Mouse (Mus musculus) ES-E14 (cell line): Measurements from ENCODE around the gene Cebpb.

Experiments used
- CHD2 ChIP-seq: IDR thresholded peaks from 2 replicates; pipeline ENCODE4 v1.6.1; 2014; ENCODE audit warnings: mild to moderate bottlenecking, low read depth, low read length, inconsistent platforms
- ZC3H11A ChIP-seq: IDR thresholded peaks from 2 replicates; pipeline ENCODE4 v1.6.1; 2012; ENCODE audit warnings: low read depth, mild to moderate bottlenecking, inconsistent platforms, low read length, borderline replicate concordance
- ZNF384 ChIP-seq: IDR thresholded peaks from 2 replicates; pipeline ENCODE4 v1.6.1; 2012; ENCODE audit warnings: low read depth, low read length, inconsistent platforms

- no peak for TF ChIP-seq ZNF384
- no peak for TF ChIP-seq ZC3H11A
- TF ChIP-seq CHD2, result no peak
Measured at GRCm38 (mm10) chr2:167662713-167663112, 26.0 kb upstream of the Cebpb start.
